Mouse (Mus musculus) R1 (cell line): ENCODE measurements around the gene Dpm1.

Experiments used
- DNase-seq: peaks from one replicate; pipeline ENCODE4 v3.0.0-alpha.2; 2018; ENCODE audit warnings: low read depth, low spot score

The Dpm1 gene

GRCm38 (mm10) chr2:168166750-168167460, 63.5 kb downstream of the Dpm1 start:
- peak; percentile 75 for DNase-seq

GRCm38 (mm10) chr2:168161978-168162377, 68.4 kb downstream of the Dpm1 start:
- DNase-seq = peak; percentile 59

GRCm38 (mm10) chr2:168161514-168161971, 68.8 kb downstream of the Dpm1 start:
- DNase-seq = peak; percentile 83

GRCm38 (mm10) chr2:168160370-168160930, 69.9 kb downstream of the Dpm1 start:
- DNase-seq = peak; percentile 68
